Mouse (Mus musculus) macrophage (primary cell): ENCODE results near the gene Lonp1. TPM values are rescaled to one million over a fixed set of nuclear protein-coding genes. Genes with fewer than 3 reads are reported as not detected.
A peak's percentile ranks its signal among the peaks of the same experiment; 100 is the strongest.

Experiments used
- H3K27ac ChIP-seq: fragments of 350-480 bp; formaldehyde crosslinking; 2 replicates; pipeline ENCODE4 v1.9.0; 2021
- H3K36me3 ChIP-seq: fragments of 350-480 bp; formaldehyde crosslinking; 2 replicates; pipeline ENCODE4 v1.9.0; 2021; ENCODE audit errors: inconsistent target
- H3K4me3 ChIP-seq: fragments of 350-480 bp; formaldehyde crosslinking; 2 replicates; pipeline ENCODE4 v1.9.0; 2021; ENCODE audit errors: inconsistent target
- H3K79me2 ChIP-seq: fragments of 350-480 bp; formaldehyde crosslinking; 2 replicates; pipeline ENCODE4 v1.9.0; 2021; ENCODE audit errors: inconsistent target
- WGBS: methylation state at CpG from one replicate; pipeline ENCODE4 v1.1.7; 2026; ENCODE audit warnings: inconsistent platforms; ENCODE audit not compliant: missing documents; 5-methylcytosine and 5-hydroxymethylcytosine counted together
- polyA plus RNA-seq: library from polyadenylated mRNA; stranded (reverse); fragments of 250-400 nt; gene quantifications from 3 replicates; pipeline ENCODE4 v1.2.4, GENCODE M21; 2018; ENCODE audit warnings: inconsistent platforms

The Lonp1 gene
- polyA plus RNA-seq, 1 experiment from 2014 or later = 34.1 TPM

- 95% methylated on average over 4 of the region's 4 CpGs for WGBS
- H3K4me3 ChIP-seq = no peak overlapping the region
- H3K27ac ChIP-seq = no peak overlapping the region
- peaks cover 88% of the 10 kb centered on the region for H3K79me2 ChIP-seq
- H3K36me3 ChIP-seq = peaks cover 47% of the 10 kb centered on the region
Measured at GRCm38 (mm10) chr17:56588921-56589320, 37.8 kb downstream of the Lonp1 start.

- H3K4me3 ChIP-seq = no peak overlapping the region
- no peak overlapping the region for H3K27ac ChIP-seq
- 100% methylated on average over 1 of the region's 1 CpGs for WGBS
- peaks cover 38% of the 10 kb centered on the region for H3K36me3 ChIP-seq
- peaks cover 88% of the 10 kb centered on the region for H3K79me2 ChIP-seq
Measured at GRCm38 (mm10) chr17:56587773-56588172, 38.9 kb downstream of the Lonp1 start.

GRCm38 (mm10) chr17:56585171-56585821 is 41.4 kb downstream of the Lonp1 start:
- H3K79me2 ChIP-seq = peaks cover 88% of the 10 kb centered on the region
- peaks cover 39% of the 10 kb centered on the region for H3K36me3 ChIP-seq
- H3K27ac ChIP-seq = peak overlapping the region; percentile 41
- WGBS = under 1% methylated on average over 58 of the region's 61 CpGs
- peak overlapping the region; percentile 67 for H3K4me3 ChIP-seq

- H3K36me3 ChIP-seq = peaks cover 40% of the 10 kb centered on the region
- WGBS = 1% methylated on average over 90 of the region's 101 CpGs
Measured at GRCm38 (mm10) chr17:56584257-56585130, 42.2 kb downstream of the Lonp1 start, which contains the start of the genes Safb2 and Safb. Gene Safb2 (minus strand): TSS chr17:56584585. Gene Safb (plus strand): TSS chr17:56584825.

GRCm38 (mm10) chr17:56583611-56584256 is 43.0 kb downstream of the Lonp1 start:
- peaks cover 39% of the 10 kb centered on the region for H3K36me3 ChIP-seq
- H3K4me3 ChIP-seq = peak overlapping the region; percentile 97
- peak overlapping the region; percentile 95 for H3K27ac ChIP-seq
- H3K79me2 ChIP-seq = peaks cover 88% of the 10 kb centered on the region
- WGBS = under 1% methylated on average over 32 of the region's 33 CpGs

More at GRCm38 (mm10) chr17:56584257-56585130, 42.2 kb downstream of the Lonp1 start, which contains the start of the genes Safb2 and Safb:
- Histone ChIP-seq H3K27ac (peak within 1 kb of the TSS; percentile 95), H3K4me3 (peak within 1 kb of the TSS; percentile 97), H3K79me2 (peaks cover 88% of the 10 kb centered on the region)

GRCm38 (mm10) chr17:56583071-56583470 is 43.6 kb downstream of the Lonp1 start:
- Histone ChIP-seq H3K79me2 (peaks cover 88% of the 10 kb centered on the region), H3K27ac (peak overlapping the region; percentile 95)

GRCm38 (mm10) chr17:56572939-56573338 is 53.7 kb downstream of the Lonp1 start:
- H3K27ac ChIP-seq = no peak overlapping the region
- no peak overlapping the region for H3K4me3 ChIP-seq
- WGBS = 93% methylated on average over 3 of the region's 3 CpGs
- peaks cover 18% of the 10 kb centered on the region for H3K79me2 ChIP-seq
- peaks cover 86% of the 10 kb centered on the region for H3K36me3 ChIP-seq

More at GRCm38 (mm10) chr17:56583071-56583470, 43.6 kb downstream of the Lonp1 start:
- 64% methylated on average over 1 of the region's 1 CpGs for WGBS
- Histone ChIP-seq H3K4me3 (peak overlapping the region; percentile 97), H3K36me3 (peaks cover 40% of the 10 kb centered on the region)

- Histone ChIP-seq H3K79me2 (peaks cover 10% of the 10 kb centered on the region; the same call in 1 of the 2 replicates), H3K36me3 (peaks cover 86% of the 10 kb centered on the region), H3K27ac (no peak overlapping the region), H3K4me3 (no peak overlapping the region)
- WGBS = 93% methylated on average over 1 of the region's 1 CpGs
Measured at GRCm38 (mm10) chr17:56572154-56572553, 54.5 kb downstream of the Lonp1 start.

GRCm38 (mm10) chr17:56570287-56570686 is 56.4 kb downstream of the Lonp1 start:
- Histone ChIP-seq H3K36me3 (peaks cover 92% of the 10 kb centered on the region), H3K79me2 (peaks cover 6% of the 10 kb centered on the region; the same call in 1 of the 2 replicates), H3K27ac (no peak overlapping the region), H3K4me3 (no peak overlapping the region)
- 98% methylated on average over 4 of the region's 4 CpGs for WGBS

GRCm38 (mm10) chr17:56567370-56567769 is 59.3 kb downstream of the Lonp1 start:
- Histone ChIP-seq H3K79me2 (no peaks in the 10 kb centered on the region; the same call in 1 of the 2 replicates), H3K36me3 (peaks cover 98% of the 10 kb centered on the region), H3K27ac (no peak overlapping the region), H3K4me3 (no peak overlapping the region)
- 94% methylated on average over 4 of the region's 4 CpGs for WGBS

GRCm38 (mm10) chr17:56566918-56567317 is 59.8 kb downstream of the Lonp1 start:
- H3K4me3 ChIP-seq = no peak overlapping the region
- no peaks in the 10 kb centered on the region; the same call in 1 of the 2 replicates for H3K79me2 ChIP-seq
- no peak overlapping the region for H3K27ac ChIP-seq
- H3K36me3 ChIP-seq = peaks cover 98% of the 10 kb centered on the region
- WGBS = 88% methylated on average over 5 of the region's 5 CpGs

- H3K36me3 ChIP-seq = peaks cover 98% of the 10 kb centered on the region
Measured at GRCm38 (mm10) chr17:56566293-56566692, 60.4 kb downstream of the Lonp1 start.

More at GRCm38 (mm10) chr17:56566293-56566692, 60.4 kb downstream of the Lonp1 start:
- Histone ChIP-seq H3K4me3 (no peak overlapping the region), H3K27ac (no peak overlapping the region), H3K79me2 (no peaks in the 10 kb centered on the region)
- WGBS = 93% methylated on average over 29 of the region's 29 CpGs
